Mouse (Mus musculus): ENCODE results near the gene Carmil3. TPM values are rescaled to one million over a fixed set of nuclear protein-coding genes. Genes with fewer than 3 reads are reported as not detected.

The Carmil3 gene
- total RNA-seq, 2 experiments from 2014 or later, result 2.5 to 3.4 TPM

- DNase-seq, result no peak
These were observed 51.8 kb downstream of the Carmil3 start for GRCm38 (mm10) chr14:55542268-55542667.

GRCm38 (mm10) chr14:55544334-55544733 is 53.9 kb downstream of the Carmil3 start:
- DNase-seq, result no peak

GRCm38 (mm10) chr14:55550191-55550590 is 59.7 kb downstream of the Carmil3 start:
- no peak for DNase-seq

- DNase-seq, result no peak
These were observed 60.9 kb downstream of the Carmil3 start for GRCm38 (mm10) chr14:55551347-55551746.

GRCm38 (mm10) chr14:55551794-55552193 is 61.3 kb downstream of the Carmil3 start:
- DNase-seq, result no peak

- DNase-seq, result no peak
These were observed 64.2 kb downstream of the Carmil3 start for GRCm38 (mm10) chr14:55554635-55555034.

- DNase-seq, result no peak
These were observed 65.3 kb downstream of the Carmil3 start for GRCm38 (mm10) chr14:55555788-55556187.

- peak; percentile 87 to 92 for DNase-seq
These were observed 66.6 kb downstream of the Carmil3 start for GRCm38 (mm10) chr14:55557003-55557402.

- DNase-seq, result no peak
These were observed 67.1 kb downstream of the Carmil3 start for GRCm38 (mm10) chr14:55557587-55557986.

Other genes starting within 250 kb of the Carmil3 start
- 100 to 1,000 TPM; 127 to 134 TPM for gene Dhrs4, start 11.9 kb upstream of the Carmil3 start, total RNA-seq (2021)
- gene Cpne6, start 19.8 kb downstream of the Carmil3 start, total RNA-seq (2021), result not detected
- not detected for gene Nrl, start 34.3 kb downstream of the Carmil3 start, total RNA-seq (2021)
- gene Pck2, start 49.6 kb downstream of the Carmil3 start, total RNA-seq (2021), result 1 to 10 TPM; 8.3 to 9.4 TPM
- gene Dcaf11, start 69.4 kb downstream of the Carmil3 start, total RNA-seq (2021), result 100 to 1,000 TPM; 147 to 152 TPM
- gene A730061H03Rik, start 69.8 kb downstream of the Carmil3 start, total RNA-seq (2021), result not detected
- gene Fitm1, start 85.0 kb downstream of the Carmil3 start, total RNA-seq (2021), result 100 to 1,000 TPM; 172 to 176 TPM
- gene Psme1, start 87.5 kb downstream of the Carmil3 start, total RNA-seq (2021), result 100 to 1,000 TPM; 276 to 319 TPM
- gene Emc9, start 94.7 kb downstream of the Carmil3 start, total RNA-seq (2021), result 10 to 100 TPM; 66.8 to 70.0 TPM
- 100 to 1,000 TPM; 142 to 145 TPM for gene Psme2, start 100.5 kb downstream of the Carmil3 start, total RNA-seq (2021)
- 10 to 100 TPM; 25.4 to 29.9 TPM for gene Rnf31, start 101.1 kb downstream of the Carmil3 start, total RNA-seq (2021)
- 10 to 100 TPM in 1 of 2 experiments, 1 to 10 TPM in 1; 8.9 to 11.0 TPM for gene Irf9, start 112.9 kb downstream of the Carmil3 start, total RNA-seq (2021)
- under 1 TPM; 0.22 to 0.62 TPM for gene Rec8, start 127.4 kb downstream of the Carmil3 start, total RNA-seq (2021)
- gene Ipo4, start 145.3 kb downstream of the Carmil3 start, total RNA-seq (2021), result 10 to 100 TPM; 51.3 to 64.8 TPM
- 1 to 10 TPM; 1.4 to 2.3 TPM for gene Gm49378, start 147.2 kb downstream of the Carmil3 start, total RNA-seq (2021)
- 10 to 100 TPM; 39.7 to 42.3 TPM for gene Tm9sf1, start 153.2 kb downstream of the Carmil3 start, total RNA-seq (2021)
- under 1 TPM; 0.42 to 0.54 TPM for gene Tssk4, start 159.5 kb downstream of the Carmil3 start, total RNA-seq (2021)
- gene Mdp1, start 169.9 kb downstream of the Carmil3 start, total RNA-seq (2021), result 10 to 100 TPM; 47.1 to 58.8 TPM
- 10 to 100 TPM in 1 of 2 experiments, 1 to 10 TPM in 1; 8.7 to 10.8 TPM for gene Gmpr2, start 181.3 kb downstream of the Carmil3 start, total RNA-seq (2021)
- gene Nedd8, start 181.5 kb downstream of the Carmil3 start, total RNA-seq (2021), result 100 to 1,000 TPM; 250 to 257 TPM
- 10 to 100 TPM; 10.1 to 12.1 TPM for gene Tinf2, start 191.2 kb downstream of the Carmil3 start, total RNA-seq (2021)
- under 1 TPM; 0.25 to 0.44 TPM for gene Tgm1, start 223.3 kb downstream of the Carmil3 start, total RNA-seq (2021)
- 10 to 100 TPM; 14.8 to 15.8 TPM for gene Rabggta, start 231.6 kb downstream of the Carmil3 start, total RNA-seq (2021)

Data from heart, adult 18-20 months (tissue).